Mouse (Mus musculus) kidney, embryonic 15.5 days (tissue): ENCODE data around the gene Pir. TPM values are rescaled to one million over a fixed set of nuclear protein-coding genes. Genes with fewer than 3 reads are reported as not detected.
A peak's percentile ranks its signal among the peaks of the same experiment; 100 is the strongest.

ENCODE experiments used
- ATAC-seq: fragments of 200-750 bp; cut with Nextera tagmentation; replicated peaks from 2 replicates; pipeline ENCODE4 v1.8.0; 2017; ENCODE audit warnings: moderate TSS enrichment; ENCODE audit not compliant: low FRiP score
- H3K27ac ChIP-seq: fragments of 300-500 bp; sonication (generic); 2 replicates; pipeline ENCODE4 v1.5.1; 2015; ENCODE audit warnings: mild to moderate bottlenecking, inconsistent platforms
- H3K27me3 ChIP-seq: fragments of 300-500 bp; sonication (generic); 2 replicates; pipeline ENCODE4 v1.6.1; 2015; ENCODE audit warnings: inconsistent platforms
- H3K36me3 ChIP-seq: fragments of 300-500 bp; sonication (generic); 2 replicates; pipeline ENCODE4 v1.6.1; 2015; ENCODE audit warnings: inconsistent platforms
- H3K4me1 ChIP-seq: fragments of 300-500 bp; sonication (generic); 2 replicates; pipeline ENCODE4 v1.6.1; 2015; ENCODE audit warnings: inconsistent platforms
- H3K4me2 ChIP-seq: fragments of 300-500 bp; sonication (generic); 2 replicates; pipeline ENCODE4 v1.6.1; 2015; ENCODE audit warnings: moderate library complexity, mild to moderate bottlenecking, inconsistent platforms
- H3K4me3 ChIP-seq: fragments of 300-500 bp; sonication (generic); replicated peaks from 2 replicates; pipeline ENCODE4 v1.5.1; 2015; ENCODE audit warnings: mild to moderate bottlenecking, inconsistent platforms
- H3K9ac ChIP-seq: fragments of 300-500 bp; sonication (generic); 2 replicates; pipeline ENCODE4 v1.6.1; 2015; ENCODE audit warnings: mild to moderate bottlenecking, inconsistent platforms
- H3K9me3 ChIP-seq: fragments of 300-500 bp; sonication (generic); replicated peaks from 2 replicates; pipeline ENCODE4 v1.6.1; 2016; ENCODE audit warnings: inconsistent platforms
- WGBS: fragments of 180-500 bp; shearing (Covaris S2); methylation state at CpG from one replicate; pipeline ENCODE4 v1.1.7; 2015; ENCODE audit warnings: mixed read lengths; 5-methylcytosine and 5-hydroxymethylcytosine counted together
- polyA plus RNA-seq: library from polyadenylated mRNA; unstranded; fragments of >200 nt; fragmentation: Nextera tagmentation; extraction: Ambion mirVana; gene quantifications from 2 replicates; pipeline ENCODE4 v1.2.1, GENCODE M21; 2015

The Pir gene
- 10.3 and 10.9 TPM in 2 replicates for polyA plus RNA-seq

DNA sequence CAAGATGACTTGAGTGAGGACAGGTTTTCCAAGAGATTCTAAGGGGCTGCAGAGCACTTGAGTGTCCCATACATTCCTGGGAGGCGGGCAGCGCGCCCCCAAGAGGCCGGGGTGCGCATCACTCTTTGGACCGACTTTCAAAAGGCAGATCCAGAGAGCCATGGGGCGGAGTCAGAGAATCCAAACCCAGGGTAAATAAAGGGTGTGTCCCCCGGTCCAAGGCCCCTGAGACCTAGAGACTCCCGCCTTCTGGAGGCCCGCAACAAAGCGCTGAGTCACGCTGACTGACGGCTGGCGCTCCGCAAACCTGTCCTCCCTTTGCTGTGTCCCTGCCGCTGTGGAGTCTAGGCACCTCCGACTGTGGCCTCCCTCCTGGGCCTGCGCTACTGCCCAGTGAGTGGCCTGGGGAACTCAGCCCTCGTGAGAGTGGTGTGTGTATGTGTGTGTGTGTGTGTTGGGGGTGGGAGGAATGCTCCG, at the start of gene Pir:
Gene Pir, plus strand, starts transcription at position 87 of the 477 bp plus-strand sequence.
- Histone ChIP-seq H3K27ac (no peak within 1 kb of the TSS), H3K27me3 (peaks cover 48% of the 10 kb centered on the region), H3K4me3 (peak within 1 kb of the TSS; percentile 43), H3K36me3 (no peaks in the 10 kb centered on the region), H3K9me3 (no peaks in the 10 kb centered on the region), H3K9ac (no peak within 1 kb of the TSS), H3K4me1 (no peaks in the 10 kb centered on the region), H3K4me2 (peak within 1 kb of the TSS; percentile 59)
- ATAC-seq = peak; percentile 96
- 13% methylated on average over 20 of the region's 20 CpGs for WGBS

DNA sequence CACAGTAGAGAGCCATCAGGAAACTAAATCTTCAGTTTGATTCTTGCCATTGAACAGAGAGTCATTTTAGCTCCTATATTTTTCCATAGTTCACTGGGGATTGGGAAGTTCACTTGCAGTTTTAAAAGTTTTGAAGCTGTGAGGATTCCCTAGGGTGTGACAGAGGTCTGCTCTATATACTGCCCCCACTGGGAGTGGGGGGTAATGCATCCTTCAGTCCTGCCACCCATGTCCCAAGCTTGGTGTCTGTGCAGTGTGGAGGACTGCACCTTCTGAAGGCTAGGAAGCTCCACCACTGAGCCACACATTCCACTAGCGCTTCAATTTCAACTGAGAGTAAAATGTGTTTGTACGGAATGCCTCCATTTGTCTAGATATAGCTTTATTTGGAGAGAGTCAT, 47.2 kb upstream of the Pir start:
- 81% methylated on average over 2 of the region's 2 CpGs for WGBS
- no peak overlapping the region for H3K4me2 ChIP-seq
- no peak overlapping the region for H3K27ac ChIP-seq
- H3K4me3 ChIP-seq = no peak overlapping the region
- no peaks in the 10 kb centered on the region for H3K4me1 ChIP-seq
- peaks cover 8% of the 10 kb centered on the region; the same call in 1 of the 2 replicates for H3K27me3 ChIP-seq
- no peak overlapping the region for H3K9ac ChIP-seq
- no peaks in the 10 kb centered on the region for H3K36me3 ChIP-seq
- no peaks in the 10 kb centered on the region for H3K9me3 ChIP-seq
- 0 out of 2 replicates have a peak, but pooled peaks have one; percentile 49 for ATAC-seq

DNA sequence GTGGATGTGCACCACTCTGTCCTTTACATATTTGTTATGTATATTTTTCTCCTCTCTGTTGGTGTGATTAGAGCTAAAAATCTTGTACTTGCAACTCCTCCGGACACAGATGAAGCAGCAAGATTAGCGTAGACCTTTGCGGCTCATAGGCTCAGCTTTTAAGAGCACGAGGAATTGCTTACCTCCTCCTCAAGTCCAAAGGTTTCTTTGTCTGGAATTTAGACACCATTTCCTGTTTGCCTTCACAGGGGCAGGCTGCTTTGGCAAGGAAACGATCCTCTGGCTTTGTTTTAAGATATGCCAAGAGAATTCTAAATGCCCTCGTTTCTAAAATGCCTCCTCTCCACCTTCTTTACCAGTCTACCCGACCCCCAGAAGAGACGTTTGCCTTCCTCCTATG, 35.8 kb upstream of the Pir start:
- 58% methylated on average over 8 of the region's 8 CpGs for WGBS
- H3K9ac ChIP-seq = no peak overlapping the region
- no peak overlapping the region for H3K4me2 ChIP-seq
- no peak for ATAC-seq
- no peak overlapping the region for H3K27ac ChIP-seq
- H3K4me3 ChIP-seq = no peak overlapping the region
- 0 out of 2 replicates have a peak, but pooled peaks cover 15% of the 10 kb centered on the region for H3K27me3 ChIP-seq
- no peaks in the 10 kb centered on the region for H3K4me1 ChIP-seq
- H3K9me3 ChIP-seq = no peaks in the 10 kb centered on the region
- no peaks in the 10 kb centered on the region for H3K36me3 ChIP-seq

DNA sequence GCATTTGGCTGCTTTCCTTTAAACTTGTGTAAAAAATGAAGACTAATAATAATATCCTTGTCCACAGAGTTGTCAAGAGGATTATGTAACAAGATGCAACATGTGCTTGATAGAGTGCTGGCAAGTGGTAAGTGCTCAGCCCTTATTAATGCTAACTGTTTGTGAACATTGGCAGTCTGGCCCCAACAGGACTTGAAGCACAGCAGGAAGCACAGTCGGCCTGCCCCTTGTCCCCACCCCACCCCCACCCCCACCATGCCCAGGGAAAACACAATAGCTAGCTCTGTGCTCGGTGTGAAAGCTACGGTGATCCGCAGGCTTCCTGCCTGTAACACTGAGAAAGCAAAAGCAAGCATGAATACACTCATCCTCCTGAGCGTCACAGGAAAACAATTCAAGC, 23.5 kb upstream of the Pir start:
- Histone ChIP-seq H3K27me3 (peaks cover 28% of the 10 kb centered on the region), H3K27ac (no peak overlapping the region), H3K4me3 (no peak overlapping the region), H3K36me3 (no peaks in the 10 kb centered on the region), H3K4me1 (no peaks in the 10 kb centered on the region), H3K4me2 (no peak overlapping the region), H3K9ac (no peak overlapping the region), H3K9me3 (no peaks in the 10 kb centered on the region)
- no peak for ATAC-seq
- WGBS = 28% methylated on average over 5 of the region's 5 CpGs

DNA sequence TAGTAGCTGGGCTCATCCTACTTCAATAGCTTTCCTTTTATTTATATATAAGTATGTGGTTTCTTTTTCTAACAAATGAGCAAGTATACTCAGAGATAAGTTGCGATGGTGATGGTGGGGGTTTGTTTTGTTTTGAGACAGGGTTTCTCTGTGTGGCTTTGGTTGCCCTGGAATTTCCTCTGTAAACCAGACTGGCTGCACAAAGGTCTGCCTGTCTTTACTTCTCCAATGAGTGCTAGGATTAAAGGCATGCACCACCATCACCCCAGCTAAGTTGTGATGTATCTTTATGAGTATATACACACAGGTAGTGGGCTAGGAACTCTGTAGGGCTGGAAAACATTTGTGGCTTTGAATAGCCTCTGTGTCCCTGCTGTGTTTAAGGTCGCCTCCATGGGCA, 22.4 kb upstream of the Pir start:
- ATAC-seq = no peak
- Histone ChIP-seq H3K4me3 (no peak overlapping the region), H3K4me1 (no peaks in the 10 kb centered on the region), H3K27ac (no peak overlapping the region), H3K36me3 (no peaks in the 10 kb centered on the region), H3K4me2 (no peak overlapping the region), H3K9me3 (no peaks in the 10 kb centered on the region), H3K27me3 (peaks cover 30% of the 10 kb centered on the region), H3K9ac (no peak overlapping the region)
- WGBS = 77% methylated on average over 2 of the region's 2 CpGs

DNA sequence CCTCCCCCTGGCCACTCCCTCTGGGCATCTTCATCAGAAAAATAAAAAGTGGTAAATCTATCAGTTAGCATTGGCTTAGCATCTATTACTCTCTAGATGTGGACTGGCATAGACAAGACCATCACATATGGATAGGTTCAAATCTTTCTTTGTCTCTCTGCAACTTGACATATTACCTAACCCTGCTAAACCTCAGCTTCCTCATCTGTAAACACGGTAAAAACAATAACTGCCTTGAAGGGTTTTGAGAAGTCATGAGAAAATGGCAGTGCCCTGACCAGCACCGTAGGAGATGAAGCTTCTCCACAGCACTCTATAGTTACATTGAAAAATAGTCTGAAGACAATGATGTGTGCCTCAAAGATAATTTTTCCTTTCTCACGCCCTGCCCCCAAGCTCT, 12.6 kb upstream of the Pir start:
- H3K9me3 ChIP-seq = no peaks in the 10 kb centered on the region
- WGBS = 85% methylated on average over 3 of the region's 3 CpGs
- H3K4me1 ChIP-seq = no peaks in the 10 kb centered on the region
- no peak overlapping the region for H3K4me3 ChIP-seq
- peaks cover 37% of the 10 kb centered on the region for H3K27me3 ChIP-seq
- no peaks in the 10 kb centered on the region for H3K36me3 ChIP-seq
- H3K9ac ChIP-seq = no peak overlapping the region
- no peak overlapping the region for H3K4me2 ChIP-seq
- no peak for ATAC-seq
- H3K27ac ChIP-seq = no peak overlapping the region

DNA sequence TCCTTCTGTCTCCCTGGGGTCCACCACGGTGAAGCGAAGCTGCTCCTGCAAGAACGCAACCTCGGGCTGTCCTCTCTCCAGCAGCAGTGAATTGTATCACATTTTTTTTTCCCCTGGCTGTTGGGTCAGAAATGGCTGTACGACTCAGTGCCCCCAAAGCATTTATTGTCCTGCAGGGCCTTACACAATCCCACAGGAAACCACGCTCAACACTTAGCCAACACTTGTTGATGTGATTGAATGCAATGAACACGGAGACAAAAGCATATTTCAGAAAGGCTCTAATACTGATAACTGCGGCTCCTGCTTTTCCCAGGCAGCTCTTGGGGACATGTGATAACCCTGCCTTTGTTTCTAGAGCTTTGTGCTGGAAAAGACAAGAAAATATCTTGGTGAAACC, 11.1 kb upstream of the Pir start, which contains the start of gene Bmx:
Gene Bmx, minus strand, starts transcription at position 137 of the 400 bp plus-strand sequence.
- no peaks in the 10 kb centered on the region for H3K9me3 ChIP-seq

DNA sequence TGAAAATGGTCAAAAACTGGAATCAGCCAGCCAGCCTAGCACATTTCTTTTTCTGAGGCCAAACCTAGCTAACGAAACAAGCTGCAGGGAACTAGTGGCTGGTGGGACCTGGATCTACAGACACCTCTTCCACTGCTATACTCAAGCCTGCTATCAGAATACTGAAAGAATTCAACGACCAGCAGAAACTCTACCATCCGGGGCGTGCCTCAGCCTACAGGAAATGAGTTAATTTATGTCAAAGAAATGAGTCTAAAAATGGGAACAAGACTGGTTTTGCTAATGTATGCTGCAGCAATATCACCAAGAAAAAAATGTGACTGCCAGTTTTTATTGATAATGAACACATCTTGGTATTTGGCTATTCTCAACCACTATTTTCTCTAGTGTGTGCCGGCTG, 10.5 kb upstream of the Pir start:
- Histone ChIP-seq H3K27ac (no peak overlapping the region), H3K9me3 (no peaks in the 10 kb centered on the region), H3K4me2 (no peak overlapping the region), H3K36me3 (no peaks in the 10 kb centered on the region), H3K27me3 (peaks cover 53% of the 10 kb centered on the region), H3K4me1 (no peaks in the 10 kb centered on the region), H3K4me3 (no peak overlapping the region), H3K9ac (no peak overlapping the region)
- 72% methylated on average over 5 of the region's 5 CpGs for WGBS
- ATAC-seq = no peak

More for the DNA sequence above, 11.1 kb upstream of the Pir start, which contains the start of gene Bmx:
- Histone ChIP-seq H3K4me2 (no peak within 1 kb of the TSS), H3K36me3 (no peaks in the 10 kb centered on the region), H3K27ac (no peak within 1 kb of the TSS), H3K9ac (no peak within 1 kb of the TSS), H3K27me3 (peaks cover 50% of the 10 kb centered on the region), H3K4me1 (no peaks in the 10 kb centered on the region), H3K4me3 (no peak within 1 kb of the TSS)
- no peak for ATAC-seq
- 47% methylated on average over 8 of the region's 8 CpGs for WGBS

DNA sequence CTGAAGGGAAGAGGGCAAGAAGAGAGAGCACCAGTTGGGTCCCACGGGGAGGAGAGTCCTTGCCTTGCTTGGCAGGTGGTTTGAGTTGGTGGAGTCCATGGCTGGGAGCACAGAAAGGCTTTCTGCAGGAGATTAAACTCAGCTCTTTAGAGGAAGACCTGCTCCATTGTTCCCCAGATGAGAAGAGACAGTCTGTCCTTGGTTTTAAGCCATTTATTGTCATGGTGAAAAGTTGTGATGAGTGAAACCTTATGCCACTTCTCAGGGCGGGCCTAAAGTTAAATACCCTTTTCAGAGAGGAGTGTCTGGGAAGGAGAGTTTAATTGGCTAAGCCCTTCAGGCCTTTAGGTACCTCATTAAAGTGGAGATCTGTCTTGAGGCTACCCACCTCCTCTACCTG, 6.9 kb upstream of the Pir start:
- no peak overlapping the region for H3K9ac ChIP-seq
- no peaks in the 10 kb centered on the region for H3K9me3 ChIP-seq
- no peak overlapping the region for H3K4me3 ChIP-seq
- H3K4me1 ChIP-seq = no peaks in the 10 kb centered on the region
- H3K27me3 ChIP-seq = peaks cover 44% of the 10 kb centered on the region
- no peak for ATAC-seq
- no peaks in the 10 kb centered on the region for H3K36me3 ChIP-seq
- no peak overlapping the region for H3K27ac ChIP-seq
- H3K4me2 ChIP-seq = no peak overlapping the region
- 70% methylated on average over 2 of the region's 2 CpGs for WGBS

DNA sequence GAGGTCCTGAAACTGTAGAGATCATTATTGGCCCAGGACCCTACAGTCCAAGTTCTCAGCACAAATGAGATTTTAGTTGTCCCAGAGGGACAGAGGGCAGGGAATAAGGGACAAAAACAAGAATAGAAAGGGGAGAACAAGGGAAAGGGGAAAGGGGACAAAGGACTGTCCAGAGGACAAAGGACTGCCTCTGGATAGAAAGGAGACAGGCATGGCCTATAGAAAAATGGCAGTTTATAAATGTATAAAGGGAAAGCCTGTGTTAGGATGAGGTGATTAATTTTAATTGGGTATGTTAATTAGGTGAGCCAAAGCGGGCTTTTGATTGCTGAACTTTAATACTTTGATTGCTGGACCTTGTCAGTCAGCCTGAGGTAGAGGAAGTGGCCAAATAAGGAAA, 4.3 kb upstream of the Pir start:
- 42% methylated on average over 1 of the region's 1 CpGs for WGBS
- H3K4me3 ChIP-seq = no peak overlapping the region
- peaks cover 57% of the 10 kb centered on the region for H3K27me3 ChIP-seq
- ATAC-seq = no peak
- no peak overlapping the region for H3K9ac ChIP-seq
- no peak overlapping the region for H3K4me2 ChIP-seq
- H3K36me3 ChIP-seq = no peaks in the 10 kb centered on the region
- no peak overlapping the region for H3K27ac ChIP-seq
- H3K9me3 ChIP-seq = no peaks in the 10 kb centered on the region
- no peaks in the 10 kb centered on the region for H3K4me1 ChIP-seq

DNA sequence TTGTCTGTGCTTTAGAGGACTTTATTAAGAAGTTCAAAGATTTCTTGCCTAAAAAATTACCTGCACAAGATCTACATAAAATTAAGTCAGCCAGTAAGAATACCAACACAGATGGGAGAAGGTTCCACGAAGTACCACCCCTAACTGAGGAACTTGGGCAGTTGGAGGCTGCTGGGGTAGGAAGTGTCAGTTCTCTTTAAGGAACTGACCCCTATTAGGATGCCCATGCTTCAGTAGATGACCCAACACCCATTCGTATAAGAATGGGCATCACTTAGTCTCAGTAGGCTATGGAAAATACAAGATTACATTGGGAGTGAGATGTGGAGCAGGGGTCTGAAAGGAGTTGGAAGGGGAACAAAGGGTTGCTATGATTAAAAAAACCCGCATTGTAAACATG, 1.4 kb downstream of the Pir start:
- H3K36me3 ChIP-seq = no peaks in the 10 kb centered on the region
- ATAC-seq = no peak
- H3K27ac ChIP-seq = no peak overlapping the region
- 89% methylated on average over 3 of the region's 3 CpGs for WGBS
- no peak overlapping the region for H3K9ac ChIP-seq
- H3K4me3 ChIP-seq = no peak overlapping the region
- no peaks in the 10 kb centered on the region for H3K4me1 ChIP-seq
- no peak overlapping the region for H3K4me2 ChIP-seq
- peaks cover 45% of the 10 kb centered on the region for H3K27me3 ChIP-seq
- H3K9me3 ChIP-seq = no peaks in the 10 kb centered on the region

DNA sequence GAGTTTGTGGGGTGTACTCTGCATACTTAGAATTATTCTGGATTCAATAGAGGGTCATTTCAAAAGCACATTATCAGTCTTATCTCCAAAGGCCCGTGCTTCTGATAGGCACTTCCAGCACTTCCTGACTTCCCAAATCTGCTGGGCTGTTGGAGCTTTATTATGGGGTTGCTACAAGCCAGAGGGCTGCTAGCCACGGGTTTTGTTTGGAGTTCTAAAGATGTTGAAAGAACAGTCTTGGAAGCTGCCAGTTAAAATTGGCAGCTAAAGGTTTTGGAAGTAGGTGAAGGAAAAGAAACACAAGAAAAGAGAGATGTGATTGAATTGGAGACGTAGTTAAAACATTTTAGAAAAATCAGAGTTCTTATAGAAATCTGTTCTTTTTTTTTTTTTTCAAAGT, 6.4 kb downstream of the Pir start:
- peaks cover 23% of the 10 kb centered on the region for H3K27me3 ChIP-seq
- H3K4me1 ChIP-seq = no peaks in the 10 kb centered on the region
- no peak overlapping the region for H3K4me2 ChIP-seq
- H3K9ac ChIP-seq = no peak overlapping the region
- WGBS = 62% methylated on average over 3 of the region's 3 CpGs
- no peak overlapping the region for H3K27ac ChIP-seq
- no peaks in the 10 kb centered on the region for H3K36me3 ChIP-seq
- H3K9me3 ChIP-seq = no peaks in the 10 kb centered on the region
- H3K4me3 ChIP-seq = no peak overlapping the region
- ATAC-seq = no peak

DNA sequence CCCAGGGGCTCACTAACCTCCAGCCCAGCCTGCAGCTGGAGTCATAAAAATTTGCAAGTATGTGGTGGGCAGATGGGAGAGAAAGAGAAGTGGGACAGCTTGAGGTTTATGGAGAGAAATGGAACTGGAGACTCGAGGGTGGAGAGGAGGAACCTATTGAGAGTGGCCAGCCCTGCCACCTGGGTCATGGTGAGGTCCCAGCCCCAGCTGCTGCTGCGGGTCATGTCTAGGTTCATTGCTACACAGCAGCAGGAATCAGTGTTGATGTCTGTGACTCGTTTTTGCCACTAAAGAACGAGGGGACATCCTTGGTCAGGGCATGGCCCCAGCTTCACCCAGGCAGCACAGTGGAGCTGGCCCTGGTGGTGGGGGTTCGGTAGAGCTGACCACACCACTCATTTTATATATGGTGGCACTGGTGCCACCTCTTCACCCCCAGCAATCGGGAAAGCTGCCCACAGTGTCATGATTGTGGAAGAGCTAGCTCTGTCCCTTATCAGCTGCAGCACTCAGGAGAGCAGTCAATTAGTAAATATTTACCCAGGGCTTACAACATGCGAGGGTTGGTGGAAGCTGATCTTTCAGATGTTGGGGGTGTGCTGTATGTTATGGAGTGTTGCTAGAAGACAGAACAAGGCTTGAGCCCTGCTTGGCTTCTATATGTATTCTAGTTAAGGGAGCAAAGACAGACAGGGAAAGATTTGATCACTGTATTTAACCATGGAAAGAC, 11.9 kb downstream of the Pir start:
- Histone ChIP-seq H3K9me3 (no peaks in the 10 kb centered on the region), H3K36me3 (no peaks in the 10 kb centered on the region), H3K27ac (no peak overlapping the region), H3K4me2 (no peak overlapping the region), H3K9ac (no peak overlapping the region), H3K27me3 (peaks cover 25% of the 10 kb centered on the region), H3K4me3 (no peak overlapping the region), H3K4me1 (no peaks in the 10 kb centered on the region)
- 61% methylated on average over 7 of the region's 7 CpGs for WGBS
- ATAC-seq = no peak
